ENCODE assay signal across 18 mouse cellular contexts in the genomic region with DNA sequence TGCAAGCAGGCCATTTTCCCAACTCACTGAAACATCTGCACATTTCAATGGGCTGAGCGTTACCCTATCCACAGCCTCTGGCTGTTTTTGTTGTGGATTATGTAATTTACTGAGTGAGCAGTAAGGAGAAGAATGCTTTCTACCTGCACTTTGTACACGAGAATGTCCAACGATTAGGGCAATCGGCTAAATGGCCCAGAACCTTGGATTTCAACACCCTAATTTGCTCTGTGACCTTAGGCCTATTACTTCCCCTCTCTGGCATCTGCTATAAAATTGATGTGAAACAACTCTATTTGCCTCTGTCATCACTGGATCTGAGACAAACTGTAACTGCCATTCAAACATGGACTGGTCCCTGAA. TPM values are rescaled to one million over a fixed set of nuclear protein-coding genes. Genes with fewer than 3 reads are reported as not detected.
DNase-seq lines count a peak whose midpoint lies in the region; ATAC-seq and TF ChIP-seq lines count a peak whose summit lies in the region.
"Had no signal": no experiment of that assay in that cellular context is flagged by ENCODE, and none has a peak within 500 bp of the region (broad histone marks: within the 10 kb centered on the region; RNA-seq: fewer than 3 reads in every experiment).

No protein-coding gene starts in this region.

- no peaks in the 10 kb centered on the region for H3K27me3 ChIP-seq in heart, adult 2 months (ENCODE audit: control insufficient read depth, insufficient read depth, low read length)
- H3K27me3 ChIP-seq in lung, postnatal 0 days (replicated peaks; ENCODE audit: insufficient read depth, low read length): no peaks in the 10 kb centered on the region
- H3K27me3 ChIP-seq in intestine, embryonic 15.5 days (replicated peaks): no peaks in the 10 kb centered on the region
- no peaks in the 10 kb centered on the region for H3K27me3 ChIP-seq in hindbrain, embryonic 13.5 days
- no peaks in the 10 kb centered on the region for H3K27me3 ChIP-seq in cerebellum, adult 2 months (ENCODE audit: control insufficient read depth, insufficient read depth, low read length)
- H3K27me3 ChIP-seq: hindbrain, embryonic 15.5 days; liver, embryonic 13.5 days; midbrain, embryonic 12.5 days had no signal

- no peak for TF ChIP-seq EP300 in heart, adult 2 months (IDR thresholded peaks at IDR 0.05; ENCODE audit: insufficient read depth, low read depth, low read length)
- TF ChIP-seq EP300 in lung, postnatal 0 days (IDR thresholded peaks at IDR 0.05): no peak

- H3K79me2 ChIP-seq in heart, adult 2 months (replicated peaks; ENCODE audit: control insufficient read depth, insufficient read depth, low read length): no peaks in the 10 kb centered on the region

- peaks cover 7% of the 10 kb centered on the region for H3K4me1 ChIP-seq in heart, adult 2 months (ENCODE audit: control insufficient read depth, insufficient read depth, low read length)
- peaks cover 14% of the 10 kb centered on the region; the same call in 1 of the 2 replicates for H3K4me1 ChIP-seq in lung, postnatal 0 days (ENCODE audit: insufficient read depth, low read depth, low read length)
- H3K4me1 ChIP-seq in intestine, embryonic 15.5 days (replicated peaks): no peaks in the 10 kb centered on the region
- peaks cover 11% of the 10 kb centered on the region for H3K4me1 ChIP-seq in hindbrain, embryonic 13.5 days (replicated peaks)
- no peaks in the 10 kb centered on the region for H3K4me1 ChIP-seq in cerebellum, adult 2 months (ENCODE audit: control insufficient read depth, insufficient read depth, low read length)
- H3K4me1 ChIP-seq: midbrain, embryonic 12.5 days had no signal

- no peak for TF ChIP-seq POLR2A in heart, adult 2 months (IDR thresholded peaks at IDR 0.05; ENCODE audit: insufficient read depth, low read depth, low read length)
- TF ChIP-seq POLR2A in cerebellum, adult 2 months (IDR thresholded peaks at IDR 0.05; ENCODE audit: borderline replicate concordance, insufficient read depth, low read length): no peak

- 83% methylated on average over 4 of the region's 4 CpGs for WGBS in heart, adult 2 months
- 47% methylated on average over 4 of the region's 4 CpGs for WGBS in lung, postnatal 0 days
- WGBS in intestine, embryonic 15.5 days: 68% methylated on average over 4 of the region's 4 CpGs
- WGBS in hindbrain, embryonic 13.5 days: 88% methylated on average over 4 of the region's 4 CpGs
- WGBS in cerebellum, adult 2 months: 90% methylated on average over 4 of the region's 4 CpGs

- intact Hi-C loops in heart, adult 2 months (cut with DNase I): no loop called here

- 0 out of 2 replicates have a peak, but pooled peaks have one; percentile 23 for ATAC-seq in lung, postnatal 0 days
- ATAC-seq in intestine, embryonic 15.5 days: peak; percentile 52
- no peak for ATAC-seq in hindbrain, embryonic 13.5 days (ENCODE audit: low FRiP score)

- H3K9me3 ChIP-seq in lung, postnatal 0 days (ENCODE audit: low read length): no peaks in the 10 kb centered on the region
- no peaks in the 10 kb centered on the region for H3K9me3 ChIP-seq in intestine, embryonic 15.5 days
- H3K9me3 ChIP-seq in hindbrain, embryonic 13.5 days: peaks cover 3% of the 10 kb centered on the region; the same call in 1 of the 2 replicates
- H3K9me3 ChIP-seq: hindbrain, embryonic 15.5 days; liver, embryonic 13.5 days; midbrain, embryonic 12.5 days had no signal

- no peak overlapping the region for H3K27ac ChIP-seq in heart, adult 2 months
- H3K27ac ChIP-seq in lung, postnatal 0 days (ENCODE audit: low read length): no peak overlapping the region
- H3K27ac ChIP-seq in intestine, embryonic 15.5 days: no peak overlapping the region
- H3K27ac ChIP-seq in hindbrain, embryonic 13.5 days: no peak overlapping the region
- no peak overlapping the region for H3K27ac ChIP-seq in cerebellum, adult 2 months (ENCODE audit: insufficient read depth, low read length)
- H3K27ac ChIP-seq: hindbrain, embryonic 15.5 days; liver, embryonic 13.5 days; midbrain, embryonic 12.5 days had no signal

- peak; percentile 71 for DNase-seq in heart, adult 11 months
- DNase-seq in heart, adult 2 months: no peak
- no peak for DNase-seq in lung, postnatal 0 days (ENCODE audit: low spot score)
- no peak for DNase-seq in lung, postnatal 25 days (ENCODE audit: low spot score)
- no peak for DNase-seq in cerebellum, adult 2 months
- no peak for DNase-seq in ovary, adult 18-20 months (ENCODE audit: low spot score)
- DNase-seq: B cell, adult 2 months; cerebellum, postnatal 14 days; gastrocnemius, postnatal 14 days; kidney, postnatal 4 days; liver, embryonic 13.5 days; lung, postnatal 4 days; right cerebral cortex, postnatal 4 days had no signal

- H3K9ac ChIP-seq in heart, adult 2 months (ENCODE audit: low read depth, low read length): no peak overlapping the region
- H3K9ac ChIP-seq in lung, postnatal 0 days (replicated peaks; ENCODE audit: low read depth): no peak overlapping the region
- no peak overlapping the region for H3K9ac ChIP-seq in intestine, embryonic 15.5 days
- H3K9ac ChIP-seq in hindbrain, embryonic 13.5 days: no peak overlapping the region
- H3K9ac ChIP-seq: hindbrain, embryonic 15.5 days; liver, embryonic 13.5 days; midbrain, embryonic 12.5 days had no signal

- H3K36me3 ChIP-seq in heart, adult 2 months (ENCODE audit: control insufficient read depth, insufficient read depth, low read length): peaks cover 3% of the 10 kb centered on the region
- H3K36me3 ChIP-seq in lung, postnatal 0 days (ENCODE audit: insufficient read depth, low read length): no peaks in the 10 kb centered on the region
- no peaks in the 10 kb centered on the region for H3K36me3 ChIP-seq in intestine, embryonic 15.5 days
- no peaks in the 10 kb centered on the region for H3K36me3 ChIP-seq in hindbrain, embryonic 13.5 days
- H3K36me3 ChIP-seq: hindbrain, embryonic 15.5 days; liver, embryonic 13.5 days; midbrain, embryonic 12.5 days had no signal

- H3K4me3 ChIP-seq in heart, adult 2 months: no peak overlapping the region
- H3K4me3 ChIP-seq in lung, postnatal 0 days (ENCODE audit: low read depth, low read length): no peak overlapping the region
- H3K4me3 ChIP-seq in intestine, embryonic 15.5 days (replicated peaks): no peak overlapping the region
- no peak overlapping the region for H3K4me3 ChIP-seq in hindbrain, embryonic 13.5 days
- H3K4me3 ChIP-seq in cerebellum, adult 2 months (replicated peaks; ENCODE audit: insufficient read depth, low read depth, low read length): no peak overlapping the region
- H3K4me3 ChIP-seq: hindbrain, embryonic 15.5 days; liver, embryonic 13.5 days; midbrain, embryonic 12.5 days had no signal

- H3K4me2 ChIP-seq in lung, postnatal 0 days (replicated peaks; ENCODE audit: low read depth, low read length): no peak overlapping the region
- no peak overlapping the region for H3K4me2 ChIP-seq in intestine, embryonic 15.5 days (replicated peaks)
- no peak overlapping the region for H3K4me2 ChIP-seq in hindbrain, embryonic 13.5 days
- H3K4me2 ChIP-seq: heart, embryonic 11.5 days; hindbrain, embryonic 15.5 days; liver, embryonic 13.5 days; midbrain, embryonic 12.5 days had no signal

- TF ChIP-seq CTCF in heart, adult 2 months (IDR thresholded peaks at IDR 0.05): no peak
- TF ChIP-seq CTCF in lung, postnatal 0 days (IDR thresholded peaks at IDR 0.05): no peak
- no peak for TF ChIP-seq CTCF in cerebellum, adult 2 months (IDR thresholded peaks at IDR 0.05; ENCODE audit: borderline replicate concordance, insufficient read depth, low read depth, low read length)

RNA-seq across cellular contexts. Expression of gene Spred1, which starts 33.7 kb away (rescaled TPM):
- total RNA-seq in heart, adult 2 months (2021): 10 to 100 TPM; 14.0 to 15.6 TPM
- polyA plus RNA-seq in heart, adult 2 months (2012; rRNA removed): 3.7 and 7.5 TPM in 2 replicates
- 12.5 and 17.3 TPM in 2 replicates for polyA plus RNA-seq in lung, postnatal 0 days (2015; fragmentation: Nextera tagmentation; extraction: Ambion mirVana)
- 10.1 and 13.0 TPM in 2 replicates for polyA plus RNA-seq in intestine, embryonic 15.5 days (2015; fragmentation: Nextera tagmentation; extraction: Ambion mirVana)
- 7.2 and 9.2 TPM in 2 replicates for polyA plus RNA-seq in hindbrain, embryonic 13.5 days (2015; fragmentation: Nextera tagmentation; extraction: Ambion mirVana)
- 32.1 and 33.9 TPM in 2 replicates for polyA plus RNA-seq in cerebellum, adult 2 months (2012; rRNA removed)
